Mouse (Mus musculus): ENCODE measurements around the gene Rbm10. TPM values are rescaled to one million over a fixed set of nuclear protein-coding genes. Genes with fewer than 3 reads are reported as not detected.

The Rbm10 gene
- polyA plus RNA-seq (2016; fragmentation: Nextera tagmentation; extraction: Ambion mirVana): 74.4 and 74.9 TPM in 2 replicates

- H3K36me3 ChIP-seq: no peaks in the 10 kb centered on the region; the same call in 1 of the 2 replicates
- H3K9me3 ChIP-seq (replicated peaks): no peaks in the 10 kb centered on the region
- 18% methylated on average over 49 of the region's 49 CpGs for WGBS
- peak within 1 kb of the TSS; percentile 93 for H3K27ac ChIP-seq
- peak within 1 kb of the TSS; percentile 53 for H3K4me3 ChIP-seq
- H3K9ac ChIP-seq: peak within 1 kb of the TSS; percentile 75
- peak within 1 kb of the TSS; percentile 60 for H3K4me2 ChIP-seq (replicated peaks)
- peak; percentile 97 for ATAC-seq (ENCODE audit: low FRiP score)
- peaks cover 12% of the 10 kb centered on the region; the same call in 1 of the 2 replicates for H3K4me1 ChIP-seq
- no peaks in the 10 kb centered on the region for H3K27me3 ChIP-seq
Measured at GRCm38 (mm10) chrX:20617176-20617902, at the start of gene Rbm10, which contains the start of gene Ndufb11. Gene Rbm10 (plus strand): TSS chrX:20617503. Gene Ndufb11 (minus strand): TSS chrX:20617619.

GRCm38 (mm10) chrX:20571024-20571423 lies 46.3 kb upstream of the Rbm10 start:
- H3K9me3 ChIP-seq (replicated peaks): no peaks in the 10 kb centered on the region
- no peaks in the 10 kb centered on the region for H3K27me3 ChIP-seq
- WGBS: 49% methylated on average over 2 of the region's 2 CpGs
- ATAC-seq (ENCODE audit: low FRiP score): no peak
- no peak overlapping the region for H3K4me3 ChIP-seq
- H3K4me1 ChIP-seq: no peaks in the 10 kb centered on the region
- H3K27ac ChIP-seq: no peak overlapping the region
- H3K36me3 ChIP-seq: no peaks in the 10 kb centered on the region
- H3K4me2 ChIP-seq (replicated peaks): no peak overlapping the region
- no peak overlapping the region for H3K9ac ChIP-seq

DNA sequence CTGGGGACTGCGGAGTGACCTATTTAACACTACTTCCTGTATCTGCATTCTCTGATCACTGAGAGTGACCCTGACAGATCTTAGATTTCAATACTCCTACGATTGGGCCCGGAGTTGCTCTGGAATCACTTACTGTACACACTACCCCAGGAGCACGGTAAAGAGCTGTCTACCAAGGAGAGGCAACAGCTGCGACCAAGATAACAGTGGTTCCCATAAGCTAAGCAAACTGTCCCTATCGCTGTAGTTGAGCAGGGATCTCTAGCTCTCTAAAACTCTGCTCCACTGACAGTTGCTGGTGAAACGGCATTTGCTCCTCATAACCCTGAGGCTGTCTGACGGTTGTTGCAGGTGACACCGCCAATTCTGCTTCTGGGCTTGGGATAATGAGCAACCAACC lies 44.6 kb upstream of the Rbm10 start:
- no peak overlapping the region for H3K4me2 ChIP-seq (replicated peaks)
- H3K4me3 ChIP-seq: no peak overlapping the region
- 84% methylated on average over 9 of the region's 9 CpGs for WGBS
- H3K4me1 ChIP-seq: no peaks in the 10 kb centered on the region
- no peaks in the 10 kb centered on the region for H3K27me3 ChIP-seq
- ATAC-seq (ENCODE audit: low FRiP score): no peak
- no peaks in the 10 kb centered on the region for H3K36me3 ChIP-seq
- no peaks in the 10 kb centered on the region for H3K9me3 ChIP-seq (replicated peaks)
- H3K9ac ChIP-seq: no peak overlapping the region
- H3K27ac ChIP-seq: no peak overlapping the region

GRCm38 (mm10) chrX:20573927-20574326 lies 43.4 kb upstream of the Rbm10 start:
- no peaks in the 10 kb centered on the region for H3K9me3 ChIP-seq (replicated peaks)
- 85% methylated on average over 4 of the region's 4 CpGs for WGBS
- no peak overlapping the region for H3K9ac ChIP-seq
- H3K27ac ChIP-seq: no peak overlapping the region
- no peaks in the 10 kb centered on the region for H3K36me3 ChIP-seq
- no peaks in the 10 kb centered on the region for H3K4me1 ChIP-seq
- no peak overlapping the region for H3K4me2 ChIP-seq (replicated peaks)
- no peak for ATAC-seq (ENCODE audit: low FRiP score)
- no peaks in the 10 kb centered on the region for H3K27me3 ChIP-seq
- H3K4me3 ChIP-seq: no peak overlapping the region

- ATAC-seq (ENCODE audit: low FRiP score): no peak
- Histone ChIP-seq H3K9ac (no peak overlapping the region), H3K27me3 (no peaks in the 10 kb centered on the region), H3K4me3 (no peak overlapping the region), H3K4me2 (replicated peaks) (no peak overlapping the region), H3K27ac (no peak overlapping the region), H3K9me3 (replicated peaks) (no peaks in the 10 kb centered on the region), H3K4me1 (no peaks in the 10 kb centered on the region), H3K36me3 (no peaks in the 10 kb centered on the region)
- WGBS: 23% methylated on average over 4 of the region's 4 CpGs
Measured at GRCm38 (mm10) chrX:20587968-20588367, 29.3 kb upstream of the Rbm10 start.

- H3K4me3 ChIP-seq: no peak overlapping the region
- ATAC-seq (ENCODE audit: low FRiP score): no peak
- H3K9me3 ChIP-seq (replicated peaks): no peaks in the 10 kb centered on the region
- no peak overlapping the region for H3K9ac ChIP-seq
- H3K27ac ChIP-seq: no peak overlapping the region
- no peaks in the 10 kb centered on the region for H3K4me1 ChIP-seq
- no peaks in the 10 kb centered on the region for H3K36me3 ChIP-seq
- WGBS: 90% methylated on average over 4 of the region's 4 CpGs
- H3K27me3 ChIP-seq: no peaks in the 10 kb centered on the region
- H3K4me2 ChIP-seq (replicated peaks): no peak overlapping the region
Measured at GRCm38 (mm10) chrX:20608500-20608899, 8.8 kb upstream of the Rbm10 start.

DNA sequence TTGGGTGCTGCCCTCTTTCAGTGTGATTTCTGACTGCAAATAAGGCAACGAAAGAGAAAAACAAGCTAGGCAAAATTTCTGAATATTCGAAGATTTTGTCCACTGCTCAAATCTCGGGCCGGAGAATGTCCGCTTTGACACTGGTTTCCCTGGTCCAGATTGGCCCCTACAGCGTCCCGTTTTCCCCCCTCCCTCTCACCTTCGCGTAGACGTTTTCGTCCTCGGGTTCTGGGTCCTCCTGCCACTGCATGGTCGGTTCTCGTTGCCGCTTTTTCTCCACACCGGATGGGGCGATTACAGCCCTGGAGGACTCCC lies 485 bp upstream of the Rbm10 start:
- ATAC-seq (ENCODE audit: low FRiP score): no peak; the same call in 1 of the 2 replicates
- peaks cover 12% of the 10 kb centered on the region; the same call in 1 of the 2 replicates for H3K4me1 ChIP-seq
- peak overlapping the region; percentile 53 for H3K4me3 ChIP-seq
- H3K9ac ChIP-seq: peak overlapping the region; percentile 55
- peak overlapping the region; percentile 93 for H3K27ac ChIP-seq
- no peaks in the 10 kb centered on the region; the same call in 1 of the 2 replicates for H3K36me3 ChIP-seq
- no peaks in the 10 kb centered on the region for H3K27me3 ChIP-seq
- peak overlapping the region; percentile 48 for H3K4me2 ChIP-seq (replicated peaks)
- 22% methylated on average over 17 of the region's 17 CpGs for WGBS
- H3K9me3 ChIP-seq (replicated peaks): no peaks in the 10 kb centered on the region

DNA sequence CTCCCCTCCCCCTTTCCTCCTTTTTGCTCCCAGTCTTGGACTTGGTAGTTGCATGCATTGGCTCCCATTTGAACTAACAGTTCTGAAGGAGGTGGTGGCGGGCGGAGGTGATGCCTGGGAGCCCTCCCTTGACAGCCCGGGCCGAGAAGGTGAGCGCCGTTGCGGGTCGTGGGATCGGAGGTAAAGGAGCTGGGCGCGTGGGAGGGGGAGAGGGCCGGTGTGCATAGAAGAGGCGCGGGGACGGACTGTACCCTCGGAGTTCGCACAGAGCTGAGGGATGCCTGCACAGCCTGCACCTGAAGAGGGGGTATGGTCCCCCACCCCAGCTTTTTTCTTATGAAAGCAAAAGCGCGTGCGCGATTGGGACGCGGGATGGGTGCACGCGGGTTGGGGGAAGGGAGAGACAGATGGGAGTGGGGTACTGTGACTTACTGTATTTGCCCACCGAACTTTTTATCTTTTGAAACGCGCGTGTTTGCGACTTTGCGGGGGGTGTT lies 648 bp downstream of the Rbm10 start:
- 26% methylated on average over 31 of the region's 31 CpGs for WGBS

GRCm38 (mm10) chrX:20638141-20638540 lies 20.8 kb downstream of the Rbm10 start:
- H3K4me2 ChIP-seq (replicated peaks): no peak overlapping the region
- no peak for ATAC-seq (ENCODE audit: low FRiP score)
- 94% methylated on average over 2 of the region's 2 CpGs for WGBS
- no peaks in the 10 kb centered on the region for H3K4me1 ChIP-seq
- peaks cover 48% of the 10 kb centered on the region for H3K36me3 ChIP-seq
- H3K27me3 ChIP-seq: no peaks in the 10 kb centered on the region
- H3K9ac ChIP-seq: no peak overlapping the region
- no peaks in the 10 kb centered on the region for H3K9me3 ChIP-seq (replicated peaks)
- H3K4me3 ChIP-seq: no peak overlapping the region
- no peak overlapping the region for H3K27ac ChIP-seq

More for the DNA sequence above, 648 bp downstream of the Rbm10 start:
- Histone ChIP-seq H3K27me3 (no peaks in the 10 kb centered on the region), H3K27ac (peak overlapping the region; percentile 93), H3K9me3 (replicated peaks) (no peaks in the 10 kb centered on the region), H3K4me3 (peak overlapping the region; percentile 53), H3K9ac (peak overlapping the region; percentile 75), H3K4me2 (replicated peaks) (peak overlapping the region; percentile 60), H3K36me3 (no peaks in the 10 kb centered on the region; the same call in 1 of the 2 replicates), H3K4me1 (peaks cover 12% of the 10 kb centered on the region; the same call in 1 of the 2 replicates)
- ATAC-seq (ENCODE audit: low FRiP score): peak; percentile 74

GRCm38 (mm10) chrX:20644780-20645179 lies 27.5 kb downstream of the Rbm10 start:
- Histone ChIP-seq H3K27me3 (no peaks in the 10 kb centered on the region), H3K4me2 (replicated peaks) (no peak overlapping the region), H3K4me3 (no peak overlapping the region), H3K36me3 (peaks cover 50% of the 10 kb centered on the region), H3K4me1 (no peaks in the 10 kb centered on the region), H3K9me3 (replicated peaks) (no peaks in the 10 kb centered on the region), H3K9ac (no peak overlapping the region), H3K27ac (no peak overlapping the region)
- ATAC-seq (ENCODE audit: low FRiP score): no peak
- 77% methylated on average over 5 of the region's 5 CpGs for WGBS

DNA sequence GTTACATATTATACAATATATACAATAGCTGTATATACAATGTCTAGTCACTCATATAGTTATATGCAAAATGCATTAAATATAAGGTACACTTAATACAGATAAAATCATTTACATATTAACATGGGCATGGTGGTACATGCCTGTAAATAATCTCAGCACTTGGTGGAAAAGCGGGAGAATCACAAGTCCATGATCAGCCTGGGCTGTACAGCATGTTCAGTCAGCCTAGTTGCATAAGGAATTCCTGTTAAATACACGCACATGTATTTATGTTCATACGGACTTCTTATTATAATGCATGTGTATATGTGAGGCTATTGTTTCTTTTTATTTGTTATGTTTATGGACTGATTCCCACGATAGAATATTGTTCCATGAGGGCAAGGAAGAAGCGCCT lies 40.3 kb downstream of the Rbm10 start:
- Histone ChIP-seq H3K27me3 (no peaks in the 10 kb centered on the region), H3K4me1 (0 out of 2 replicates have a peak, but pooled peaks cover 4% of the 10 kb centered on the region), H3K9ac (no peak overlapping the region), H3K4me3 (peak overlapping the region; percentile 42; the same call in 1 of the 2 replicates), H3K4me2 (replicated peaks) (peak overlapping the region; percentile 65), H3K9me3 (replicated peaks) (no peaks in the 10 kb centered on the region), H3K36me3 (no peaks in the 10 kb centered on the region), H3K27ac (no peak overlapping the region)
- 34% methylated on average over 5 of the region's 5 CpGs for WGBS
- ATAC-seq (ENCODE audit: low FRiP score): no peak

GRCm38 (mm10) chrX:20658026-20658652 lies 40.8 kb downstream of the Rbm10 start, which contains the start of gene Uba1:
Gene Uba1 (plus strand): TSS chrX:20658326.
- peak; percentile 83 for ATAC-seq (ENCODE audit: low FRiP score)
- H3K36me3 ChIP-seq: no peaks in the 10 kb centered on the region
- WGBS: 19% methylated on average over 27 of the region's 27 CpGs
- no peaks in the 10 kb centered on the region for H3K9me3 ChIP-seq (replicated peaks)
- H3K9ac ChIP-seq: 0 out of 2 replicates have a peak within 1 kb of the TSS, but pooled peaks have one; percentile 38
- H3K4me1 ChIP-seq: 0 out of 2 replicates have a peak, but pooled peaks cover 4% of the 10 kb centered on the region
- H3K4me2 ChIP-seq (replicated peaks): peak within 1 kb of the TSS; percentile 65
- H3K4me3 ChIP-seq: peak within 1 kb of the TSS; percentile 42
- H3K27ac ChIP-seq: 0 out of 2 replicates have a peak within 1 kb of the TSS, but pooled peaks have one; percentile 44
- H3K27me3 ChIP-seq: no peaks in the 10 kb centered on the region

Measured in hindbrain, embryonic 12.5 days (tissue).